Mouse (Mus musculus) C2C12 (cell line): ENCODE data around the gene Tlcd1.

Experiments
- CEBPB ChIP-seq: IDR thresholded peaks from one replicate; pipeline ENCODE4 v1.6.1; 2011; ENCODE audit warnings: low read depth, mild to moderate bottlenecking, control low read depth, moderate library complexity
- CTCF ChIP-seq: IDR thresholded peaks from one replicate; pipeline ENCODE4 v1.5.1; 2011; ENCODE audit not compliant: control insufficient read depth, insufficient read depth, insufficient read length
- MAX ChIP-seq: IDR thresholded peaks from one replicate; pipeline ENCODE4 v1.6.1; 2011; ENCODE audit warnings: mild to moderate bottlenecking, control low read depth
- USF1 ChIP-seq: IDR thresholded peaks from one replicate; pipeline ENCODE4 v1.6.1; 2011; ENCODE audit warnings: low read depth, mild to moderate bottlenecking, control low read depth, moderate library complexity

DNA sequence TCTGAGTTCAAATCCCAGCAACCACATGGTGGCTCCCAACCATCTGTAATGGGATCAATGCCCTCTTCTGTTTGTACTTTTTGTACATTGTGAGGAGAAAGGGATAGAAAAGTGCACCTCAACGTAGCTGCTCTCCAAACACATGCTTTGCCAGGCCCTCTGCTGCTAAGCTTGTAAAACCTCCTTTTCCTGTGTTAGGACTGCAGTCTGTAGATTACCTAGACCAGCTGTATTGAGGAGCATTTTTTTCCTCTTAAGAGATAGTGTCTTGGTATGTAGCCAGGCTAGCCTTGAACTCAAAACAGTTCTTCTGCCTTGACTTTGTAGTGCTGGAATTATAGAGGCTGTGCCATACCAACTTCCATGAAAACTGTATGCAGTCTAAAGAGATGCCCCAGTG, 40.4 kb upstream of the Tlcd1 start:
- TF ChIP-seq CTCF (no peak), CEBPB (no peak), MAX (no peak), USF1 (no peak)
